9 mouse cellular contexts compared by ENCODE assay signal in genomic region chr1:175491511-175491860, GRCm38 (mm10). TPM values are rescaled to one million over a fixed set of nuclear protein-coding genes. Genes with fewer than 3 reads are reported as not detected.
DNase-seq lines count a peak whose midpoint lies in the region; ATAC-seq and TF ChIP-seq lines count a peak whose summit lies in the region.
"Had no signal": no experiment of that assay in that cellular context is flagged by ENCODE, and none has a peak within 500 bp of the region (broad histone marks: within the 10 kb centered on the region; RNA-seq: fewer than 3 reads in every experiment).

No protein-coding gene starts in this region.

- intact Hi-C loops in gastrocnemius, postnatal 14 days (cut with DNase I; ENCODE audit: low total_unique reads): no loop called here

- H3K27ac ChIP-seq in heart, embryonic 16.5 days (ENCODE audit: low read length): no peak overlapping the region
- H3K27ac ChIP-seq in brown adipose tissue, adult 24 weeks (replicated peaks; ENCODE audit: low read depth, low read length): peak overlapping the region; percentile 75
- peak overlapping the region; percentile 90; the same call in 1 of the 2 replicates for H3K27ac ChIP-seq in forebrain, postnatal 0 days (ENCODE audit: low read depth, low read length)

- H3K4me2 ChIP-seq in heart, embryonic 16.5 days (ENCODE audit: low read depth, low read length): peak overlapping the region; percentile 99
- H3K4me2 ChIP-seq in forebrain, postnatal 0 days (ENCODE audit: low read depth): peak overlapping the region; percentile 77

- no peak for ATAC-seq in heart, embryonic 16.5 days (replicated peaks; ENCODE audit: extremely low read depth, insufficient read depth, low FRiP score)
- no peak for ATAC-seq in forebrain, postnatal 0 days
- ATAC-seq in megakaryocyte progenitor cell, adult 5-6 weeks (replicated peaks; ENCODE audit: poor library complexity): 0 out of 2 replicates have a peak, but pooled peaks have one; percentile 15
- ATAC-seq in erythroblast, adult 5-6 weeks (replicated peaks; ENCODE audit: low FRiP score, poor library complexity, severe bottlenecking): no peak

- H3K4me1 ChIP-seq in heart, embryonic 16.5 days (ENCODE audit: control insufficient read depth, insufficient read depth, low read length): peaks cover 6% of the 10 kb centered on the region; the same call in 1 of the 2 replicates
- H3K4me1 ChIP-seq in brown adipose tissue, adult 24 weeks (ENCODE audit: control insufficient read depth, insufficient read depth, insufficient read length, low read length): peaks cover 4% of the 10 kb centered on the region
- H3K4me1 ChIP-seq in forebrain, postnatal 0 days (ENCODE audit: insufficient read depth): no peaks in the 10 kb centered on the region; the same call in 1 of the 2 replicates

- H3K36me3 ChIP-seq in heart, embryonic 16.5 days (ENCODE audit: control insufficient read depth, insufficient read depth): no peaks in the 10 kb centered on the region
- no peaks in the 10 kb centered on the region for H3K36me3 ChIP-seq in forebrain, postnatal 0 days (ENCODE audit: insufficient read depth)

- 17% methylated on average over 6 of the region's 6 CpGs for WGBS in heart, embryonic 16.5 days
- 8% methylated on average over 6 of the region's 6 CpGs for WGBS in forebrain, postnatal 0 days

- no peak for DNase-seq in heart, postnatal 4 days
- DNase-seq in forebrain, postnatal 0 days: no peak
- DNase-seq in gastrocnemius, postnatal 14 days: no peak
- DNase-seq in spleen, adult 12 weeks (ENCODE audit: low spot score): no peak

- TF ChIP-seq CTCF in forebrain, postnatal 0 days (IDR thresholded peaks at IDR 0.05; ENCODE audit: low read depth): no peak

- peak overlapping the region; percentile 70 for H3K4me3 ChIP-seq in heart, embryonic 16.5 days (ENCODE audit: low read length)
- H3K4me3 ChIP-seq in brown adipose tissue, adult 24 weeks (ENCODE audit: insufficient read depth, low read depth, low read length): peak overlapping the region; percentile 76
- peak overlapping the region; percentile 92 for H3K4me3 ChIP-seq in forebrain, postnatal 0 days (ENCODE audit: low read depth, low read length)

- peaks cover 36% of the 10 kb centered on the region for H3K27me3 ChIP-seq in heart, embryonic 16.5 days (ENCODE audit: control insufficient read depth, insufficient read depth, low read length)
- no peaks in the 10 kb centered on the region for H3K27me3 ChIP-seq in forebrain, postnatal 0 days (ENCODE audit: insufficient read depth, low read length)

- no peaks in the 10 kb centered on the region for H3K9me3 ChIP-seq in heart, embryonic 16.5 days (replicated peaks; ENCODE audit: control insufficient read depth, low read length)
- no peaks in the 10 kb centered on the region for H3K9me3 ChIP-seq in forebrain, postnatal 0 days (ENCODE audit: low read length)

- no peak overlapping the region for H3K9ac ChIP-seq in heart, embryonic 16.5 days (ENCODE audit: low read length)
- peak overlapping the region; percentile 92 for H3K9ac ChIP-seq in forebrain, postnatal 0 days

RNA-seq across cellular contexts. Expression of gene Rgs7, which starts 0.8 kb away (rescaled TPM):
- polyA plus RNA-seq in heart, embryonic 16.5 days (2015; fragmentation: Nextera tagmentation; extraction: Ambion mirVana): 0.40 and 0.41 TPM in 2 replicates
- total RNA-seq in heart, postnatal 4 days (2021): 1 to 10 TPM; 1.5 to 2.0 TPM
- polyA plus RNA-seq in brown adipose tissue, adult 24 weeks (2012; ENCODE audit: insufficient read depth, insufficient read length, missing spikeins): 47.4 and 49.8 TPM in 2 replicates
- 46.5 and 50.3 TPM in 2 replicates for total RNA-seq in forebrain, postnatal 0 days (2014; rRNA removed)
- polyA plus RNA-seq in forebrain, postnatal 0 days (2015; fragmentation: Nextera tagmentation; extraction: Ambion mirVana): 36.2 and 46.1 TPM in 2 replicates
- not detected in 2 replicates for total RNA-seq in megakaryocyte progenitor cell, adult 5-6 weeks (2015)
- not detected in 2 replicates for total RNA-seq in megakaryocyte progenitor cell, adult 5-6 weeks (2017)
- total RNA-seq in gastrocnemius, postnatal 14 days (2021): under 1 TPM; 0.12 to 0.22 TPM
- not detected in 2 replicates for total RNA-seq in erythroblast, adult 5-6 weeks (2015; ENCODE audit: low replicate concordance)
- total RNA-seq in erythroblast, adult 5-6 weeks (2017; ENCODE audit: low replicate concordance): not detected in 2 replicates
- total RNA-seq: neutrophil, adult 5-6 weeks had no signal

Comparison
In these comparisons a context has a peak if more than half of its experiments do, and no peak if none do; other contexts are left out.
1. RNA of gene Rgs7, which starts 0.8 kb away (total RNA-seq): 46.5 to 50.3 TPM in forebrain, postnatal 0 days; 1.5 to 2.0 TPM in heart, postnatal 4 days, 0.12 to 0.22 TPM in gastrocnemius, postnatal 14 days, not detected in megakaryocyte progenitor cell, adult 5-6 weeks and not detected in erythroblast, adult 5-6 weeks; every median in the first group is over 10 times any median in the second.
2. Peak in every context shown above with its lines, with median percentiles within 50 percentile points of each other: H3K4me3 ChIP-seq.